Mouse (Mus musculus) liver, embryonic 14 days (tissue): ENCODE data around the gene Bst1. TPM values are rescaled to one million over a fixed set of nuclear protein-coding genes. Genes with fewer than 3 reads are reported as not detected.

Experiments
- polyA plus RNA-seq: library from polyadenylated mRNA; depleted of rRNA; stranded (reverse); fragments of >200 nt; gene quantifications from 2 replicates; pipeline ENCODE4 v1.2.3, GENCODE M21; 2012; rRNA removed

The Bst1 gene
- 0.15 and 0.17 TPM in 2 replicates for polyA plus RNA-seq

DNA sequence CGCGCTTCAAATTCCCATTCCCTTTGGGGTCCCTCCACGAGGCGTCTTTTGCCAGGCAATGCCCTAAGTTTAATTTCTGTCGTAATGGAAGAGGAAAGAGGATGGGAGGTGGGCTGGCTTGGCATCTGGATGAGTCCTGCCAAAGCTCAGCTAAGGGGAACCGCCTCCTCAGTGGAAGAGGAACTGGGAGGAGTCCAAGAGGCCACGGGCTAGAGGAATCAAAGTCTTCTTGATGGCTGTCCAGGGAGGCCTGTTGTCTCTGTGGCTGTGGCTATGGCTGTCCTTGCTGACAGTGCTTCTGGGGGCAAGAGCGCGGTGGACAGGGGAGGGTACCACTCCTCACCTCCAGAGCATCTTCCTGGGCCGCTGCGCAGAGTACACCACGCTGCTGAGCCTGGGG lies at the start of gene Bst1:
TSS of gene Bst1 (plus strand) at position 191 of the 400 bp plus-strand sequence.

DNA sequence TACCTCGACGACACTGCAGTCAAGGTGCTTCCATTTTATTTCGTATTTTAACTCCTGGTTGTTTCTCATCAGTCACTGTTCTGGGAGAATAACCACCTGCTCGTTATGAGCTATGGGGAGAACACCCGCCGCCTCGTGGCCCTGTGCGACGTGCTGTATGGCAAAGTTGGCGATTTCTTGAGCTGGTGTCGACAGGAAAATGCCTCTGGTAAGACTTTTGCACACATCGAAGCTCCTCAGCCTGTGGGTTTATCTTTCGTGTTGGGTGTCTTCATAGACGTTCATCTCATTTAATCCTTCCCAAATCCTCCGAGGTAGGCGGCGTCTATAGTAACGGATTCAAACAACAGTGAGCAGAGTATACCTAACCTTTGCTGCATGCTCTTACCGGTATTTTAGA lies 2.9 kb downstream of the Bst1 start, which contains the start of gene Fbxl5:
TSS of gene Fbxl5 (minus strand) at position 101 of the 400 bp plus-strand sequence.

DNA sequence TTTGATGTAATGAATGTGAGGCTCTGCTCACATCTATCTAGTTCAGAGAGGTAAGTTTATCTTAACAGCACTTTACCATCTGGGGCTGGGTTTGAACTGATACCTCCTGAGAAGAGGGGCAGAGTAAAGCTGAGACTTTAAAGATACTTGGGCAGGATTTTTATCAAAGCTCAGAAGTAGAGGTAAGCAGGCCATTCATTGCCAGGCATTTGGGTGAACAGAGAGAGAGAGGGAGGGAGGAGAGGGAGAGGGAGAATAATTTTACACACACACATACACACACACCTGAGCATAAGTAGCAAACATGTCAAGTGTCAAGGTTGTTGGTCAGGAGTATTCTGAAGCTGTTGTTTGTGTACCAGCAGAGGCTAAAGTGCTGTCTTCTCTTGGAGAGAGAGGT lies 49.6 kb downstream of the Bst1 start, which contains the start of gene Cd38:
TSS of gene Cd38 (plus strand) at position 301 of the 400 bp plus-strand sequence.

Other genes starting within 250 kb of the Bst1 start
- gene Cc2d2a, start 156.5 kb upstream of the Bst1 start, polyA plus RNA-seq: 1.5 and 1.6 TPM in 2 replicates
- gene Fbxl5, start 2.8 kb downstream of the Bst1 start, polyA plus RNA-seq: 9.0 and 11.4 TPM in 2 replicates
- 5.1 and 6.1 TPM in 2 replicates for gene Cd38, start 49.7 kb downstream of the Bst1 start, polyA plus RNA-seq
- 0.35 and 0.61 TPM in 2 replicates for gene Gm7879, start 94.3 kb downstream of the Bst1 start, polyA plus RNA-seq
- gene Fgfbp1, start 162.9 kb downstream of the Bst1 start, polyA plus RNA-seq: 0.09 and 0.11 TPM in 2 replicates